Mouse (Mus musculus): ENCODE measurements at regions not wholly inside any gene's neighbourhood (a gene's known extent, or its start where the extent isn't known, plus 50 kb on each side); places are given as distances from the start of the nearest gene placed in this dataset.

GRCm38 (mm10) chr14:76913850-76914249 lies 122.7 kb upstream of the Ccdc122 start:
- DNase-seq = no peak

DNA sequence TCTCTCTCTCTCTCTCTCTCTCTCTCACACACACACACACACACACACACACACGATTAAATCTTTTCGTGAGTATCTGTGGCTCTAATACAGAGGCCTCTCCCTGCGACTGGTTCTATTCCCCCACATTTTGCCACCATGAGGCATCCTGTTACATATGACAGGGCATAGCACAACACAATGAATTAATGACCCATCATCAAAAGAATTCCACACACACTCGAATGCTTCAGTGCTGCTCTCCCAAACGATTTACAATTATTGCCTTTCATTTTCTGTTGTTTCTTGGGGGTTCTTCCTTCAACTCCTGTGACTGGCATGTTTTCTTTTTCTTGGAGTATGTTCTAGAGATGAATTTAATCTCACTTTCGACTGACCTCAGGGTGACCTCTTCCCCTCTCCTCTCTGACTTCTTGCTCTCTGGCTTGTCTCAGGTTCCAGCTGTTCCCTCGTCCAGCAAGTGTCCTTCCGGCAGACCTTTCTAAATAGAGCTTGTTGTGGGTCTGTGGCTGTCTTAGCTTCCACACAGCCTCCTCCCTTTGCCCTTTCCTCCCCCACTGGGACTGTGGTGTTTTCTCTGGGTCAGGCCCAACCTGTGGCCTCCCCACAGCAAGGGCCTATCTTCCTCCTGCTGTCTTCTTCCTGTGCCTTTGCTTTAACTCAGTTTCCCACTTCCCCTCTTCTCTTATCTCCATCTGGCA lies 124.1 kb upstream of the Ccdc122 start:
- DNase-seq = peak; percentile 34 to 59

DNA sequence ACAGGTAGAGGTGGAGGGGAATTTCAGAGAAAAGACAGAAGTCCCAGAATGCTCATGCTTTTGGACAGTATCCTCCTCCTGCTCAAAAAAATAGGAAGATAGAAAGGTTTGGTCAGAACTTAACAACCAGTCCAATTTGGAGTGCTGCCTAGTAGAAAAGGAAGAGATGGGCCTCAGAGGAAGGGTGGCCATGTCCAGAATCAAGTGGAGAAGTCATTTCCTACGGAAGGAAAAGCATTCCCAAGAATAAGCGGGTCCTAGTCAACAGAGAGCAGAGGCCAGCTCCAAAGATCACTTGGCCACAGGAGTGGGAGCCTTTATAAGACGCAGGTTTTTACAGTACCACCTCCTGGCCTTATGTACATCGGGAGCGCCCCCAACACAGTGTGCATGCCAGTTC lies 125.3 kb upstream of the Ccdc122 start:
- DNase-seq = no peak

- no peak for DNase-seq
Measured at GRCm38 (mm10) chr14:76910186-76910585, 126.4 kb upstream of the Ccdc122 start.

DNA sequence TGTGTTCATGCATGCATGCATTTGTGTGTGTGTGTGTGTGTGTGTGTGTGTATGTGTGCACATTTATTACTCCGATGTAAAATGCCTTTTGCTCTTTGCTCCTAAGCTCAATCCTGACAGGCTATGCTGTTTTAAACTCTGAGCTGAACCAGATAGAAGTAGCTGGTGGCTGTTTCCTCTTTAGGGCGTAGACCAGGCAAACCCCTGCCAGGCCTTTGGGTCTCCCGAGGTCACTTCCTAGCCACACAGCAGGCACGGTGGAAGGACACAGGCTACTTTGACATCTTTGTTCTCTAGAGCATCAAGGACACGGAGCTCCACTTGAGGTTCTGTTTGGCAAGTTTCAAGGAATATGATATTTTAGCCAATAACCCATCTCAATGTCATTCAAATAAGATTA lies 128.6 kb upstream of the Ccdc122 start:
- DNase-seq = no peak

DNA sequence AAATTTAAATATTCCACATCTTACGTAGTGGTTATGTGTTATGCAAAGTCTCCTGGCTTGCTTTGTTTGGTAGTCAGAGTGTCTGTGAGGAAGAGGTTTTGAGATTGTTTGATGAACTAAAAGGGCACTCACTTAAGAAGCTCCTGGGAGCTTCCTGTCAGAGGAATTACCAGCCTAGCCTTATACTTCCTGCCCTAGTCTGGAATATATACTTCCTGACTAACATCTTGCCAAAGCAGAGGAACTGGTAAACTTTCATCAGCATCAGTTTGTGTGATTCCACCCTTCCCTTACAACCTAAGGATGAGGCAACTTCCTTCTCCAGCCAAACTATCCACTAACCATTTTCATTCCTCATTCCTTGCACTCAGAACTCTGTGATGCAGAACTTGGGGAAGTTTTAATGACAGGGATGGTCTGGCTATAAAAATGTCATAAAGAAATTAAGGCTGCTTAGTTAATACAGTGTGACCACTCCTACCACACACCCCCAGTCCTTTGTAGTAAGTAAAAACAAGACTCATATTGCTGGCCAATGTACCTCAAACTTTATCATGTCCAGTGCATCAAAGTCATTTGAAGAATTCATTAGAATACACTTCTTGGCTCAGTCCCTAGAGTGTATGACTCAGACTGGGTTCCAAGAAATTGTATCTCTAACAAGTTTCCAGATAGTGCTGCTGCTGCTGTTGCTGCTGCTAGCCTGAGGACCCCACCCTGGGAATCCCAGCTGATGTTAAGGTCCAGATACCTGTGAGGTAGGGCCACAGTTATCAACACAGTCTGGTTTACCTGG lies 133.4 kb upstream of the Ccdc122 start:
- no peak for DNase-seq

- no peak for DNase-seq
Measured at GRCm38 (mm10) chr14:76901490-76901889, 135.1 kb upstream of the Ccdc122 start.

DNA sequence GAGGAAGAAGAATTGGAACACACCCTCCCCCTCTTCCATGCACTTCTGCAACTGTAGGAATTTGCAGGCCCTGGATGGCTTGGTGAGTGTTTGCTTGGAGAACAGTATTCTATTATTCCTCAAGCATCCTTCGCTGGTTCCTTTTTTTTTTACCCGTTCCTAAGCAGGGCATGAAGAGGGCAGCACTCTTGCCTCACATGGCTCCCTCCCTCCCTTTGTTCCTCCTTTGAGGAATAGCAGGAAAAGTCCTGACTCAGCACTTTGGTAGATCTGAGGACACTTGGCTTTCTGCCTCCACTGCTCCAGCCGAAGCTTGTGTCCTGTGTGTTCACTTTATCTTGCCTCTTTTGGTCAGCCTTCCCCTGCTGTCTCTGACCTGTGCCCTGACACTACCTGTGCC lies 137.2 kb upstream of the Ccdc122 start:
- no peak for DNase-seq

- no peak for DNase-seq
Measured at GRCm38 (mm10) chr14:76887708-76888107, 148.9 kb upstream of the Ccdc122 start.

DNA sequence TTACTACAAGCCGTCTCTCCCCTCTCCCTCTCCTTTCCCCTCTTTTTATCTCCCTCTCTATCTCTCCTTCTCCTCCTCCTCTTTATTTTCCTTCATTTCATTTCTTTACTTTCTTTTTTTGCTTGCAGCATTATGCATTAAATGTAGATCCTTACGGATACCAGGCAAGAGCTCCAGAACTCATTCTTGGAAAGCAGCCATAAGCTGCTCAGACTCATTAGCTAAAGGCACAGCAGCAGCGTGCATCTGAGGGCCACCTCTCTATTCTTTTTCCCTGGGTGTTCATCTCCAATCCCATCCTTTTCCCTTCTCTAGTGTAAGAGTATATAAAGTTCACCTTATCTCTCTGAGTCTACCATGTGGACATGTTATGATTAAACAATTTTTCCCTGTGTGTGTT lies 149.4 kb upstream of the Ccdc122 start:
- no peak for DNase-seq

- no peak for DNase-seq
Measured at GRCm38 (mm10) chr14:76883231-76883651, 153.3 kb upstream of the Ccdc122 start.

- DNase-seq = peak; percentile 94 to 96
Measured at GRCm38 (mm10) chr14:76882711-76883171, 153.8 kb upstream of the Ccdc122 start.

DNA sequence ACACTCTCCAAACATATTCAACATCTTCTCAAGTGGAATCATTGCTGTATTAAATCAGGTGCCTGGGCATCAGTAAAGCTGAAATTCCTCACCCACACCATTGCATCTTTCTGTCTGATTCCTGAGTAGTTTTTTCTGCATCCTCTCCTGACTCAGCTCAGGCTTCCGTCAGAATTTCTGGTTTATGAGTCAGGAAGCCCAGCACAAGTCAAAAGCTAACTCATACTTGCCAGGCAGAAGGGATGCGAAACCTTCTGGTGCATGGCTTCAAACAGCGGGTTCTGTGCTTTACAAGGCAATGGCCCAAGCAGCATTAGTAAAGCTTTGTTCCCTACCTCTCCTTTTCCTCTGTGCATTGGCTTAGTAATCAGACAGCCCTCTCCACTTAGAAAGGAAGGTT lies 155.7 kb upstream of the Ccdc122 start:
- DNase-seq = no peak

DNA sequence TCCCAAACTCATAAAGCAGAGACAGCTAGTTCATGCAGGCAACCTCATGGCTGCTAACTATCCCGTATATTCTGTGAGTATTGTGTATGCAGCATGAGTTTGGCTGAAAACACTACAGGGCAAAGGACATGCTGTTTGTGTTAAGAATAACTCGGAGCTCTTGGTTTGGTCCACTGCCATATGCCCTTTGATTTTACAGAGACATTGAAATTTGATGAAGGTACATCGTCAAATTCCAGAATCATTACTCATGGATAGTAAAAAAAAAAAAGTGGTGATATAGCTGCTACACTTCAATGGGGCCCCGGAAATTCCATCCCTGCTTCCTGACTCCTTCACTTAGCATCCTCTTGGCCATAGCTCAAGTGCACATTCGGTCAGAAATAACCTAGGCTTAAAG lies 159.3 kb upstream of the Ccdc122 start:
- peak; percentile 62 to 78 for DNase-seq

DNA sequence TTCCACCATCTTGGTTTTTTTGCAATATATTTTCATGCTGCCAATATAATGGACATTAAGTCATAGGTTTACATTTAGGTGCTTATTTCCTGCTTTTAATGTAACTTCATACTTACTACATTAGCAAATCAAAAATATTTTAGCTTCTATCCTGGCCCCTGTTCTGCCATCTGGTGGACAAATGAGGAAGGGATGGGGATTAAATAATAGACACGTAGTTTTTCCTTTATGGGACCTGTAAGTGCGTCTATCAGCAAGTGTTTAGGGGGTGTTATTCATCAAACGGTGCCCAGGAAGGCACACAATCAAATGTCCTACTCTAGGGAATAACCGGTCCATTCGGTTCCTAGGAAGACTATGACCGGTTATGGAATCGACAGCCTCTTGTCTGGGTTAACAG lies 160.6 kb upstream of the Ccdc122 start:
- DNase-seq = peak; percentile 57 to 74

- DNase-seq = no peak
Measured at GRCm38 (mm10) chr14:76875266-76875900, 161.2 kb upstream of the Ccdc122 start.

- peak in 1 of 2 experiments; percentile 45 for DNase-seq
Measured at GRCm38 (mm10) chr14:76874542-76875265, 161.9 kb upstream of the Ccdc122 start.

DNA sequence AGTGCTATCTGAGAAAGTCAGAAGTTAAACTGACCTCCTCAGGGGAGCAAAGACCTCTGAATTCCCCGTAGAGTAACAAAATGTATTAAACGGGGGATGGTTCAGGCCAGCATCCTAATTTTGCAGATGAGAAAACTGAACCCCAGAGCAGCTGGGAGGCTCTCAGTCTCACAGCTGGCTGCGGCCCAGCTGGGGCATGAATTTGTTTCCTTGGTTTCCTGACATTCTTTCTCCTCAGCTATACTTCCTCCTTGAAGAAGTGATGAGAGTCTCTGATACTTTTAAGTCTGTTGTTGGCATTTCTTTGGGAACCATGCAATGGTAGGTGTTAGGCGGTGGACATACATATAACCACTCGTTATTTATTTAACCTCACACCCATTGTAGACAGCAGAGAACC lies 162.9 kb upstream of the Ccdc122 start:
- no peak for DNase-seq

DNA sequence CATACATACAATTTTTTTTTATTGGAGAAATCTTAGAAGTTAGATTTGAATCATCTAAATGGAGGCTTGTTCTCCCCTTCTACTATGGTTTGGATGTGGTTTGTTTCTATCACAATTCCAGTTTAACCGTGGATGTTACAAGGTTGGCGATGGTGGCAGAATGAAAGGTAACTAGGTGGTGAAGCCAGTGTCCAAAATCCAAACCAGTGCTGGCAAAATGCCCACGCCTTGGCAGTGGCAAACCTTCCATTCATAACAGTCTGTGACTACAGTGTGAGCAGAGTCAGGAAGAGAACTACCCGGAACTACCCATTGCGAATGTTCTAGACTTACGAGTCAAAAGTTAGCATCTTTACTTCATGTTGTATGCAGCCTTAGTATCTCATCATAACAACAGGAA lies 163.6 kb upstream of the Ccdc122 start:
- DNase-seq = peak in 1 of 2 experiments; percentile 33

DNA sequence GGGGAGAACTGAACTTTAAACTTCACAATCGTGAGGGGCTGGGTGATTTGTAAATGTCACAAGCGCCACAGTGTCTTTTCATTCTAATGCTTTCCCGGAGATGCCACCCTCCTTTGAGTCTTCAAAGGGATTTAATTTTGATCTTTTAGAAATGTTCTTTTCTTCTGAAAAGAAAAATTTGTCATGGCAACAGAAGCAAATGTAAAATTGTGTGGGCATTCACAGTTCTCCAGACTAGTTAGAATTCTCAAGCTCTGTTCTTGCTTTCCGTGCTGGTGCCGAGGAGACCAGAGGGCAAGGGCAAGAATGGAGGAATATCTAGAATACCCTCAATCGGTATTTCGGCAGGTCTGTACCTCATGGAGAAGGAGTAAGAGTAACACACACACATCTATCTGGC lies 164.1 kb upstream of the Ccdc122 start:
- no peak for DNase-seq

- no peak for DNase-seq
Measured at GRCm38 (mm10) chr14:76868831-76869230, 167.7 kb upstream of the Ccdc122 start.

- DNase-seq = no peak
Measured at GRCm38 (mm10) chr14:76868131-76868530, 168.4 kb upstream of the Ccdc122 start.

- DNase-seq = no peak
Measured at GRCm38 (mm10) chr14:76864664-76865063, 171.9 kb upstream of the Ccdc122 start.
